ENCODE assay signal across 8 mouse cellular contexts in the genomic region with DNA sequence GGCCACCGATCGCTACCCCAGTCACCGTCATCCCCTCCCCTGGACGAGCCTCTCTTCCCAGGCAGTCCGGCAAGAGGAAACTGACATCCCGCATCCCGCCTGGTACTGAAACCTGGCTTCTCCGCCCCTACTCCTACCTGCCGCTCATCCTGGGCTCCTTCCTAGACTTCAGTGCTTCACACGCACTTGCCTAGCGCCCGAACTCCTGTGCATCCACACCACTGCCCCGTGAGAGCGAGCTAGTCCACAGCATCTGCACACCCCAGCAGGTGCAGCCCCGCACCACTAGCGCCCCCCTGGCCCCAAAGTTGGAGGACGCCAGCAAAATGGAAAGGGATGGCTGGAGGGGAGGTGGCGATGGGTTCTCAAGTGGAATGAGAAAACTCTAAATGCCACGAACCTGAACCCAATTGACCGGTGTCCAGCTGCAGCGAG. TPM values are rescaled to one million over a fixed set of nuclear protein-coding genes. Genes with fewer than 3 reads are reported as not detected.
DNase-seq lines count a peak whose midpoint lies in the region; ATAC-seq and TF ChIP-seq lines count a peak whose summit lies in the region.

No protein-coding gene starts in this region.

- H3K27ac ChIP-seq in cortical plate, adult 2 months (ENCODE audit: insufficient read depth, low read length), result no peak overlapping the region
- no peak overlapping the region for H3K27ac ChIP-seq in heart, embryonic 11.5 days (ENCODE audit: low read depth, low read length)
- H3K27ac ChIP-seq in liver, postnatal 0 days (ENCODE audit: low read depth), result peak overlapping the region; percentile 78
- peak overlapping the region; percentile 82 for H3K27ac ChIP-seq in neural tube, embryonic 15.5 days (replicated peaks)

- H3K9me3 ChIP-seq in heart, embryonic 11.5 days (replicated peaks; ENCODE audit: control insufficient read depth, low read length), result no peaks in the 10 kb centered on the region
- H3K9me3 ChIP-seq in liver, postnatal 0 days (ENCODE audit: low read length), result no peaks in the 10 kb centered on the region
- no peaks in the 10 kb centered on the region for H3K9me3 ChIP-seq in neural tube, embryonic 15.5 days (replicated peaks)

- TF ChIP-seq CTCF in cortical plate, adult 2 months (IDR thresholded peaks at IDR 0.05; ENCODE audit: extremely low read depth, insufficient read depth, low read length), result no peak
- TF ChIP-seq CTCF in liver, postnatal 0 days (IDR thresholded peaks at IDR 0.05; ENCODE audit: low read depth), result peak; percentile 54

- ATAC-seq in heart, embryonic 11.5 days (replicated peaks; ENCODE audit: insufficient number of reproducible peaks, low FRiP score, low TSS enrichment), result no peak
- peak; percentile 22 for ATAC-seq in liver, postnatal 0 days
- peak; percentile 53 for ATAC-seq in neural tube, embryonic 15.5 days (ENCODE audit: low FRiP score)

- WGBS in heart, embryonic 11.5 days (ENCODE audit: insufficient replicate concordance), result 1% methylated on average over 21 of the region's 21 CpGs
- under 1% methylated on average over 21 of the region's 21 CpGs for WGBS in liver, postnatal 0 days (ENCODE audit: insufficient replicate concordance)
- WGBS in neural tube, embryonic 15.5 days, result under 1% methylated on average over 21 of the region's 21 CpGs

- H3K9ac ChIP-seq in heart, embryonic 11.5 days (ENCODE audit: low read depth, low read length), result 0 out of 2 replicates have a peak overlapping the region, but pooled peaks have one; percentile 46
- peak overlapping the region; percentile 58 for H3K9ac ChIP-seq in liver, postnatal 0 days (replicated peaks)
- peak overlapping the region; percentile 65 for H3K9ac ChIP-seq in neural tube, embryonic 15.5 days (replicated peaks)

- peak overlapping the region; percentile 99 for H3K4me2 ChIP-seq in heart, embryonic 11.5 days
- peak overlapping the region; percentile 69 for H3K4me2 ChIP-seq in liver, postnatal 0 days (ENCODE audit: low read depth, low read length)
- H3K4me2 ChIP-seq in neural tube, embryonic 15.5 days, result peak overlapping the region; percentile 82

- H3K4me3 ChIP-seq in cortical plate, adult 2 months (ENCODE audit: insufficient read depth, low read length), result peak overlapping the region; percentile 56
- H3K4me3 ChIP-seq in heart, embryonic 11.5 days (ENCODE audit: low read depth, low read length), result peak overlapping the region; percentile 55
- peak overlapping the region; percentile 59 for H3K4me3 ChIP-seq in liver, postnatal 0 days (ENCODE audit: low read depth, low read length)
- peak overlapping the region; percentile 53 for H3K4me3 ChIP-seq in neural tube, embryonic 15.5 days (replicated peaks)

- no peaks in the 10 kb centered on the region for H3K4me1 ChIP-seq in cortical plate, adult 2 months (ENCODE audit: control insufficient read depth, insufficient read depth, low read length)
- H3K4me1 ChIP-seq in heart, embryonic 11.5 days (ENCODE audit: control insufficient read depth, insufficient read depth, low read length), result peaks cover 27% of the 10 kb centered on the region
- H3K4me1 ChIP-seq in liver, postnatal 0 days (ENCODE audit: insufficient read depth), result peaks cover 11% of the 10 kb centered on the region
- peaks cover 62% of the 10 kb centered on the region for H3K4me1 ChIP-seq in neural tube, embryonic 15.5 days

- peak; percentile 94 for DNase-seq in heart, adult 11 months
- no peak for DNase-seq in heart, adult 8-10 months (ENCODE audit: low spot score)
- DNase-seq in kidney, postnatal 25 days, result peak; percentile 9 to 46
- DNase-seq in liver, postnatal 0 days, result peak; percentile 54
- no peak for DNase-seq in Muller cell, postnatal 12 days (ENCODE audit: inconsistent ontology term)

- TF ChIP-seq EP300 in liver, postnatal 0 days (IDR thresholded peaks at IDR 0.05; ENCODE audit: low read depth), result no peak

- peaks cover 51% of the 10 kb centered on the region for H3K27me3 ChIP-seq in heart, embryonic 11.5 days (ENCODE audit: control insufficient read depth, insufficient read depth, low read length)
- H3K27me3 ChIP-seq in liver, postnatal 0 days (ENCODE audit: insufficient read depth, low read length), result peaks cover 37% of the 10 kb centered on the region
- H3K27me3 ChIP-seq in neural tube, embryonic 15.5 days (replicated peaks), result no peaks in the 10 kb centered on the region

- no peaks in the 10 kb centered on the region for H3K36me3 ChIP-seq in heart, embryonic 11.5 days (ENCODE audit: control insufficient read depth, insufficient read depth, low read length)
- 0 out of 2 replicates have a peak, but pooled peaks cover 2% of the 10 kb centered on the region for H3K36me3 ChIP-seq in liver, postnatal 0 days (replicated peaks; ENCODE audit: insufficient read depth, low read length)
- no peaks in the 10 kb centered on the region for H3K36me3 ChIP-seq in neural tube, embryonic 15.5 days

- no peak for TF ChIP-seq POLR2A in cortical plate, adult 2 months (IDR thresholded peaks at IDR 0.05; ENCODE audit: extremely low read depth, insufficient read depth, low read length)

RNA-seq across cellular contexts. Expression of a gene that starts 0.6 kb away (rescaled TPM):
- total RNA-seq in heart, adult 8-10 months (2022), result 1 to 10 TPM; 4.8 to 5.4 (median 5.2) TPM
- polyA plus RNA-seq in cortical plate, adult 2 months (2012; rRNA removed), result 21.2 and 25.1 TPM in 2 replicates
- polyA plus RNA-seq in heart, embryonic 11.5 days (2014; fragmentation: Nextera tagmentation; extraction: Ambion mirVana), result 3.8 and 4.3 TPM in 2 replicates
- 8.4 and 8.8 TPM in 2 replicates for polyA plus RNA-seq in liver, postnatal 0 days (2015; fragmentation: Nextera tagmentation; extraction: Ambion mirVana)
- polyA plus RNA-seq in neural tube, embryonic 15.5 days (2015; fragmentation: Nextera tagmentation; extraction: Ambion mirVana), result 65.1 and 70.0 TPM in 2 replicates

RNA-seq across cellular contexts. Expression of a gene that starts 56.7 kb away (rescaled TPM):
- not detected for total RNA-seq in heart, adult 8-10 months (2022)
- 0.09 TPM in 1 of 2 replicates, not detected in the other for polyA plus RNA-seq in cortical plate, adult 2 months (2012; rRNA removed)
- polyA plus RNA-seq in heart, embryonic 11.5 days (2014; fragmentation: Nextera tagmentation; extraction: Ambion mirVana), result not detected in 2 replicates
- not detected in 2 replicates for polyA plus RNA-seq in liver, postnatal 0 days (2015; fragmentation: Nextera tagmentation; extraction: Ambion mirVana)
- polyA plus RNA-seq in neural tube, embryonic 15.5 days (2015; fragmentation: Nextera tagmentation; extraction: Ambion mirVana), result not detected in 2 replicates

Comparison
In these comparisons a context has a peak if more than half of its experiments do, and no peak if none do; other contexts are left out.
1. DNase-seq: peak in heart, adult 11 months (single experiment), kidney, postnatal 25 days (2 of 2) and liver, postnatal 0 days (single experiment); none in heart, adult 8-10 months (single experiment) and Muller cell, postnatal 12 days (single experiment).
2. H3K27ac ChIP-seq: peak in liver, postnatal 0 days (single experiment) and neural tube, embryonic 15.5 days (single experiment); none in cortical plate, adult 2 months (single experiment) and heart, embryonic 11.5 days (single experiment).
3. Peak in every context shown above with its lines, with median percentiles within 50 percentile points of each other: H3K4me3 ChIP-seq, H3K4me2 ChIP-seq and H3K9ac ChIP-seq.